Mouse (Mus musculus) layer of hippocampus, adult 11-12 months (tissue): ENCODE measurements around the gene Mitd1.
A peak's percentile ranks its signal among the peaks of the same experiment; 100 is the strongest.

Source experiments
- DNase-seq: peaks from one replicate; pipeline ENCODE4 v3.0.0; 2022; ENCODE audit warnings: low spot score

The Mitd1 gene

DNA sequence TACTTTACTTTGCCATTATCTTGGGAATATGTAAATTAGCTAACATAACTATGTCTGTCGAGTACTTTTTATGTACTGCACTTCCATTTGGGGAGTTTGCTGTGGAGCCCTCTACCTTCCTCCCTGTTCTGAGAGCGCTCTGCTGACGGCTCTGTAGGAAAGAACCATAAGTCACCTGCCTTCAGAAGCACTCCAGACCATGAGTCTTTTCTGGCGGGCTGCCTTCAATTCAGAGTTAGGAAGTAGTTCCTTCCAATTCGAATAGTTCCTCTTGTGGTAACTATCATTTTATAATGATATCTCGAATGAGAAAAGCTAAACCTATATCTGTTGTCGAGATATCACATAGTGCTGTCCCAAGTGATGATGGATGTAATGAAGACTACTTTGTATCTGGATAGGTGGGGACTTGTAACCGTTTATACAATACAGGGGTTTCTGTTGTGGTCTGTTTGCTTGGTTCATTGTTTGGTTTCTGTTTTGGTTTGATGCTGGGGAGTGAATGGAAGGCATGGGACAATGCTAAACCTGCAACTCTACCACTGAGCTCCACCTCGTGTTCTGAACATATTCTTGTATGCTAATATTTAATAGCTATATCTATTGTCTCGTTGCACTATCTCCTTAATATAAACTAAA is 22.4 kb downstream of the Mitd1 start:
- DNase-seq, result no peak

DNA sequence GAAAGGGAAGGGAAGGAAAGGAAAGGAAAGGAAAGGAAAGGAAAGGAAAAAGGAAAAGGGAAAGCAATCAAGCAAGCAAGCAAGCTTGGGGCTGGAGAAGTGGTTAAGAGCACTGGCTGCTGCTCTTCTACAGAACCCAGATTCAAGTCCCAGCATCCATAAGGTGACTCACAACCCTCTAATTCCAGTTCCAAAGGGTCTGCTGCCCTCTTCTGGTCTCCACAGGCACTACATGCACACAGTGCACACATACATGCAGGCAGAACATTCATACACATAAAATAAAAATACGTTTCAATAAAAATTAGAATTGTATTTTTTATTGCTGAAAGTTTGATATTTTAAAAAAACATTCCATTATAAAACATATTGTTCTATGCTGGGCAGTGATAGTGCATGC is 23.2 kb downstream of the Mitd1 start:
- peak; percentile 46 for DNase-seq

DNA sequence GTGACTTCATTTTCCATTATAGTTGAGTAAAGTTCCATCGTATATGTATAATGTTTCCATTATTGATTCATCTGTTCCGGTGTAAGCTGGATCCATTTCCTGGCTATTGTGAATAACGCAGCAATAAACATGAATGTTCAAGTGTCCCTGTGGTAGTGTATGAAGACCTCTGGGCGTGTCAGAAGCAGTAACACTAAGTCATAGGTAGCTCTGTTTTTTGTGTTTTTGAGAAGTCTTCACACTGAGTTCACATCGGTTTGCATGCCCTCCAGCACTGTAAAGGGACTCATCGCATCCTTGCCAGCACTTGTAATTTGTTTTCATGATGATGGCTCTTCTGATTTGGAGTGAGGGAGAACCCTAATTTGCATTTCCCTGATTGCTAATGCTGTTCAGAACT is 23.9 kb downstream of the Mitd1 start, which contains the start of gene Tsga10:
Gene Tsga10, minus strand, starts transcription at position 144 of the 400 bp plus-strand sequence.
- no peak for DNase-seq

DNA sequence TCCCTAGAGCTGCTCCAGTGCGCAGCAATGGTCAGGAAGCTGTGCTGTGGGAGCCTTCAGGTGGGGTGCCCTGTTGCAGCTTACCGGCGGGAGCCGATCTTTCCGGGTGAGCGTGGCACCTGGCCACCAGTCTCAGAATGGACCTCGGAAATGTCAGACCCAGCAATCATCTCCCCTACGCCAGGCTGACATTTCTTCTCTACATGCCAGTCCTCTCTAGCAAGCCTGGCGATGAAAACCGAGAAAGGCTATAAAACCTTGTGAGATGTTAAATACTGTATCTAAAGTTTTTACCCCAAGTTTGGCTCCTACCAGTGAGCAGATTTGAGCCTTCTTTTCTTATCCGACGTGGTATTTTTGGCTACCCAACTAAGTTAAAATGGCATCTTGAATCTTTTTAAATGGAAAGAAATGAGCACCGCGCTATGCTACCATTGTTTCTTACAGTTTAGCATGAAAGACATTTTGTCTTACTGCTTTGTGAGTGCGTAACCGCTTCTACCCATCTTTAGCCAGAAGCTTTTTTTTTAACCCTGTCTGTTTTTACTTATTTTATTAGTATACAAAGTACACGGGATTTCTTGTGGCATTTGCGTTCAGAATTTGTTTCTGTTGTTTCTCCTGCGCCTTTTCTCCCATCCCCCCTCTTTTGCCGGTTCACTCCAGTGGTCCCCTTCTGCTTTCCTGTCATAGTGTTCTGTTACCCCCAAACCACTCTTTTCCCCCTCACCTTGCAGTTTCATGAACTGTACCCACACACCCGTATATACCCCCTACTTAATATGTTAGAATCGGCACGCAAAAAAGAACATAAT is 24.6 kb downstream of the Mitd1 start:
- DNase-seq, result no peak

DNA sequence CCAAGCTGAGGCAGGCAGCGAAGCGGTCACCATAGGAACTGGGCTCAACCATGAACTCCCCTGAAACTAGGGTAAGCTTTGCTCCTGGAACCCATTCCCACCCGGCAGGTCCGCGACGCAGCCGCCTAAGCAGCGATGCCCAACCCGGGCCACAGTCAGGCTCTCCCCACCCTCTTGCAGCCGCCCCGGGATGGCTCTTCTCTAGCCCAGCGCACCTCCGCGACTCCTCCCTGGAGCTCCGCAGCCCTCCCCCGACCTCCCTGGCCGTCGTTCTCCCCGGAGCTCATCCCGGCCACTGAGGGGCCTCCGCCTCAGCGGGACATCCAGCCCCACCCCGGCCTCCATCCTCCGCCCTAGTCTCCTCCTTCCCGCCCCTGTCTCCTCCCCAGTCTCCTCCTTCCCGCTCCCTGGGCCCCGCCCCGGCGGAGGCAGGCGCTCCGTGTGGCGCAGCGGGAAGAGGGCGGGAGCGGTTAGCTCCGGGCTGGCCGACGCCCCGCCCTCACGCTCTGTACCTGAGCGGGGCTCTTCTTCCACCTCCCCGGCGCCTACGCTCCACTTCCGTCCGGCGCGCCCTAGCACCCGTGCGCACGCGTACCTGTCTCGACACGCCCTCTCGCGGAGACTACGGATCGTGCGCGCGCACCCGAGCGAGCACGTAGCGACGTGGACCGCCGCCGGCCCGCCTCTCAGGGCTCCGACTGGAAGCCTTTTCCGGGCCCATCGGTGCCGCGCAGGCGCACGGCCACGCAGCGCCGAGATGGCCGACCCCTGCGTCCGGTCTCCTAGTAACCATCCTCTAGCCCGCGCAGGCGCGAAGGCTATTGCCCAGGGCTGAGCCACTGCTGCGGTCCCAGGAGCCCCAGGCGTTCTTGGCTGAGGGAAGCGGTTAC is 25.5 kb downstream of the Mitd1 start:
- DNase-seq, result peak; percentile 100

DNA sequence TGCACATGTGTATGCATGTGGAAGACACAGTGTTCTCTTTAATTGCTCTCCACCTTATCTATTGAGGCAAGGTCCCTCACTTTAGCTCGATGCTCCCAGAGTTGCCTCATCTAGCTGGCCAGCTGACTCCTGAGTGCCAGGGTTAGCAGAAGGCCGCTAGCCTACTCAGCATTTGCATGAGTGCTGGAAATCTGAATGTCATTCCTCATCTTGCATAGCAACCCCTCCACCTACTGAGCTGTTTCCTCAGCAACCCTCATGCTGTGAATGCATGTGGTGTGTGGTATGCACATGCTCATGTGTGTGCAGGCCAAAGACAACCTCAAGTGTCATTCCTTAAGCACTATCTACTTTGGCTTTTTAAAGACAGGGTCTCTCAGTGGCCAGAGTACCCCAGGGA is 39.5 kb downstream of the Mitd1 start:
- DNase-seq, result no peak

DNA sequence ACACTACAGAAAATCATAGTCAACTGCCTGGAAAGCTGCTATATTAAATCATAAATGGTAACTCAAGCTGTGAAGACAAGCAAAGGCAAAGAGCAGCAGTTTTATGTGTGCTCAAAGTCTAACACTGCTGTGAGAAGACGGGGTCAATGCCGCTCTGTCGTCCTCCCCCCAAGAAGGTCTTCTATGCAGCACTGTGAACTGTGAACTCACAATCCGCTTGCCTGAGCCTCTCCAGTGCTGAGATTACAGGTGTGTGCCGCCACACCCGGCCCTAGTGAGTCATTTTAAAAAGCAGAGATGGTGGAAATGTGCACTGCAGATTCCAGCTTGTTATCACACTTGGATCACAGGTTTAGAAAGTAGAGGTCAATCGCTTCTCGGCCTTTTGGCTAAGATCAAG is 43.3 kb downstream of the Mitd1 start:
- DNase-seq, result no peak

- no peak for DNase-seq
Observed at GRCm38 (mm10) chr1:37831681-37832080, 58.5 kb downstream of the Mitd1 start.
